Mouse (Mus musculus): ENCODE data around the gene Wfikkn2. TPM values are rescaled to one million over a fixed set of nuclear protein-coding genes. Genes with fewer than 3 reads are reported as not detected.

Gene Wfikkn2
- total RNA-seq, 1 experiment: 0.31 TPM

- Histone ChIP-seq H3K27ac (ENCODE audit: insufficient read depth, low read depth, low read length, poor library complexity, severe bottlenecking) (peak overlapping the region; percentile 38; the same call in 1 of the 2 replicates), H3K9ac (ENCODE audit: insufficient read depth, low read depth, low read length, poor library complexity, severe bottlenecking) (no peak overlapping the region), H3K4me1 (ENCODE audit: control insufficient read depth in 2 of 2, insufficient read depth in 2 of 2, low read length in 2 of 2, poor library complexity in 1 of 2) (no peaks in the 10 kb centered on the region), H3K4me3 (ENCODE audit: insufficient read depth in 1 of 2, low read depth in 1 of 2, low read length in 2 of 2, poor library complexity in 1 of 2, severe bottlenecking in 1 of 2) (no peak overlapping the region), H3K9me3 (ENCODE audit: control insufficient read depth, insufficient read depth, low read depth, low read length) (no peaks in the 10 kb centered on the region), H3K36me3 (ENCODE audit: control insufficient read depth, insufficient read depth, low read length, poor library complexity, severe bottlenecking) (peaks cover 17% of the 10 kb centered on the region)
- no peak for DNase-seq (ENCODE audit: low read depth, low spot score)
- in situ Hi-C loops (cut with MboI; ENCODE audit: low sequenced_read_pairs in 2 of 2, unreplicated experiment in 2 of 2): no loop called here
- TF ChIP-seq CHD2 (IDR thresholded peaks at IDR 0.05; ENCODE audit: low read depth, low read length): no peak
- TF ChIP-seq ZC3H11A (IDR thresholded peaks at IDR 0.05; ENCODE audit: borderline replicate concordance, low read depth, low read length): no peak
- TF ChIP-seq ZNF384 (IDR thresholded peaks at IDR 0.05; ENCODE audit: low read depth, low read length): no peak
These were observed 40.2 kb upstream of the Wfikkn2 start for GRCm38 (mm10) chr11:94285886-94286574.

- Histone ChIP-seq H3K4me1 (ENCODE audit: control insufficient read depth in 2 of 2, insufficient read depth in 2 of 2, low read length in 2 of 2, poor library complexity in 1 of 2) (no peaks in the 10 kb centered on the region), H3K9ac (ENCODE audit: insufficient read depth, low read depth, low read length, poor library complexity, severe bottlenecking) (no peak overlapping the region), H3K4me3 (ENCODE audit: insufficient read depth in 1 of 2, low read depth in 1 of 2, low read length in 2 of 2, poor library complexity in 1 of 2, severe bottlenecking in 1 of 2) (no peak overlapping the region), H3K9me3 (ENCODE audit: control insufficient read depth, insufficient read depth, low read depth, low read length) (no peaks in the 10 kb centered on the region), H3K36me3 (ENCODE audit: control insufficient read depth, insufficient read depth, low read length, poor library complexity, severe bottlenecking) (peaks cover 10% of the 10 kb centered on the region), H3K27ac (ENCODE audit: insufficient read depth, low read depth, low read length, poor library complexity, severe bottlenecking) (no peak overlapping the region)
- DNase-seq (ENCODE audit: low read depth, low spot score): no peak
- TF ChIP-seq ZNF384 (IDR thresholded peaks at IDR 0.05; ENCODE audit: low read depth, low read length) (no peak), HCFC1 (IDR thresholded peaks at IDR 0.05; ENCODE audit: borderline replicate concordance, insufficient read depth, low read length) (no peak), CHD2 (IDR thresholded peaks at IDR 0.05; ENCODE audit: low read depth, low read length) (no peak), MAFK (IDR thresholded peaks at IDR 0.05; ENCODE audit: insufficient read depth, low read depth, low read length) (no peak), ZC3H11A (IDR thresholded peaks at IDR 0.05; ENCODE audit: borderline replicate concordance, low read depth, low read length) (no peak)
- in situ Hi-C loops (cut with MboI; ENCODE audit: low sequenced_read_pairs in 2 of 2, unreplicated experiment in 2 of 2): no loop called here
These were observed 37.8 kb upstream of the Wfikkn2 start for GRCm38 (mm10) chr11:94283536-94284099.

GRCm38 (mm10) chr11:94282291-94282690, 36.5 kb upstream of the Wfikkn2 start:
- Histone ChIP-seq H3K36me3 (ENCODE audit: control insufficient read depth, insufficient read depth, low read length, poor library complexity, severe bottlenecking) (peaks cover 6% of the 10 kb centered on the region; the same call in 1 of the 2 replicates), H3K9ac (ENCODE audit: insufficient read depth, low read depth, low read length, poor library complexity, severe bottlenecking) (no peak overlapping the region), H3K9me3 (ENCODE audit: control insufficient read depth, insufficient read depth, low read depth, low read length) (no peaks in the 10 kb centered on the region), H3K27ac (ENCODE audit: insufficient read depth, low read depth, low read length, poor library complexity, severe bottlenecking) (no peak overlapping the region), H3K4me3 (ENCODE audit: insufficient read depth in 1 of 2, low read depth in 1 of 2, low read length in 2 of 2, poor library complexity in 1 of 2, severe bottlenecking in 1 of 2) (no peak overlapping the region), H3K4me1 (ENCODE audit: control insufficient read depth in 2 of 2, insufficient read depth in 2 of 2, low read length in 2 of 2, poor library complexity in 1 of 2) (no peaks in the 10 kb centered on the region)
- in situ Hi-C loops (cut with MboI; ENCODE audit: low sequenced_read_pairs in 2 of 2, unreplicated experiment in 2 of 2): no loop called here
- no peak for TF ChIP-seq HCFC1 (IDR thresholded peaks at IDR 0.05; ENCODE audit: borderline replicate concordance, insufficient read depth, low read length)
- no peak for TF ChIP-seq ZC3H11A (IDR thresholded peaks at IDR 0.05; ENCODE audit: borderline replicate concordance, low read depth, low read length)
- TF ChIP-seq MAFK (IDR thresholded peaks at IDR 0.05; ENCODE audit: insufficient read depth, low read depth, low read length): no peak
- no peak for TF ChIP-seq CHD2 (IDR thresholded peaks at IDR 0.05; ENCODE audit: low read depth, low read length)
- no peak for TF ChIP-seq ZNF384 (IDR thresholded peaks at IDR 0.05; ENCODE audit: low read depth, low read length)
- no peak for DNase-seq (ENCODE audit: low read depth, low spot score)

DNA sequence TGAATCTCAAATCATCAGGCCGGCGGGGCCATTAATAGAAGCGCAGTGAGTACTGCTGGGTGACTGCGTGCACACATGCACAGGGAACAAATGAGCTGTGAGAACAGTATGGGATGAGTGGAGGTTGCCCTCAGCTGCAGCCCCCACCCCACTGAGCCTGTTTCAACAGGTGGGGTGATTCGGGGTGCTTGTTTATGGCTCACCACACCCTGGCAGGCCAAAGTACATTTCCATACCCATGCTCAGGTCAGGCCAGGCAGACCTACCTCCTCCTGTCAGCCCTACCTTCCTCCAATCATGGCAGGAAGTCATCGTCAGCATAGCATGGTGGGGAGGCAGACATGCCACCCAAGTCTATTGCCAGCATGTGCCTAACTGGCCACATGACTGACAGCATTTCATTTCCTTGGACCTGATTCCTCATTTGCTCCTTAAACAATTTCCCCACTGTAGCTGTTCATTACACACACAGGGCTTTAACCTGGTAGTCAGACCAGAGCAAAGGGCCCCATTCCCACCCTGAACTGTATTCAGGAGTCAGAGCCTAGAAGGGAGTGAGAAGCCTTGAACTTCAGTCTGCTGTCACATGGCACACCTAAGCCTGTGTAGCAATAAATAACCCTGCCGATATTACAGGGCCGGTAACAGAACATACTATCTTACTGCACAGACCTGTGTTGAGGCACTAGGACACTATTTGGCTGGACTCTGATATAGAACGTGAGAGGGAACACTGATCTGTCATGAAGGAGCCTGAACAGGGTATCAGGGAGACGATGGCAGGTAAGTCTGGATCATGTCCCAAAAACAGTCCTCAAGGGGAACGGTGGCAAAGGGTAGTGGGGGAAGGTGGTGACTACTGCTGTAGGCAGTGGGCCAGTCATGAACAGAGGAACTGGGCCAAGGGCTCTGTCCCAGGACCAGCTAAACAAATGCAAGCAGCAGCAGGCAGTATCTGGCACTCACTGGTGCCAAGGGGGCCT, 35.7 kb upstream of the Wfikkn2 start, which contains the start of gene Gm21885:
Gm21885 (plus strand) TSS at position 675 of the 983 bp plus-strand sequence.
- no peak for DNase-seq (ENCODE audit: low read depth, low spot score)
- H3K27ac ChIP-seq (ENCODE audit: insufficient read depth, low read depth, low read length, poor library complexity, severe bottlenecking): no peak within 1 kb of the TSS
- TF ChIP-seq HCFC1 (IDR thresholded peaks at IDR 0.05; ENCODE audit: borderline replicate concordance, insufficient read depth, low read length): no peak
- TF ChIP-seq CHD2 (IDR thresholded peaks at IDR 0.05; ENCODE audit: low read depth, low read length): no peak
- no peak for TF ChIP-seq ZNF384 (IDR thresholded peaks at IDR 0.05; ENCODE audit: low read depth, low read length)
- TF ChIP-seq ZC3H11A (IDR thresholded peaks at IDR 0.05; ENCODE audit: borderline replicate concordance, low read depth, low read length): no peak
- TF ChIP-seq MAFK (IDR thresholded peaks at IDR 0.05; ENCODE audit: insufficient read depth, low read depth, low read length): no peak
- peaks cover 4% of the 10 kb centered on the region; the same call in 1 of the 2 replicates for H3K36me3 ChIP-seq (ENCODE audit: control insufficient read depth, insufficient read depth, low read length, poor library complexity, severe bottlenecking)
- H3K4me3 ChIP-seq (ENCODE audit: insufficient read depth in 1 of 2, low read depth in 1 of 2, low read length in 2 of 2, poor library complexity in 1 of 2, severe bottlenecking in 1 of 2): no peak within 1 kb of the TSS
- H3K4me1 ChIP-seq (ENCODE audit: control insufficient read depth in 2 of 2, insufficient read depth in 2 of 2, low read length in 2 of 2, poor library complexity in 1 of 2): peaks cover 0 to 3% of the 10 kb centered on the region in 2 experiments; a peak in 1 of 4 replicates
- H3K9me3 ChIP-seq (ENCODE audit: control insufficient read depth, insufficient read depth, low read depth, low read length): no peaks in the 10 kb centered on the region
- in situ Hi-C loops (cut with MboI; ENCODE audit: low sequenced_read_pairs in 2 of 2, unreplicated experiment in 2 of 2): no loop called here
- H3K9ac ChIP-seq (ENCODE audit: insufficient read depth, low read depth, low read length, poor library complexity, severe bottlenecking): no peak within 1 kb of the TSS
